Mouse (Mus musculus): ENCODE data around the gene C2cd2l.

DNA sequence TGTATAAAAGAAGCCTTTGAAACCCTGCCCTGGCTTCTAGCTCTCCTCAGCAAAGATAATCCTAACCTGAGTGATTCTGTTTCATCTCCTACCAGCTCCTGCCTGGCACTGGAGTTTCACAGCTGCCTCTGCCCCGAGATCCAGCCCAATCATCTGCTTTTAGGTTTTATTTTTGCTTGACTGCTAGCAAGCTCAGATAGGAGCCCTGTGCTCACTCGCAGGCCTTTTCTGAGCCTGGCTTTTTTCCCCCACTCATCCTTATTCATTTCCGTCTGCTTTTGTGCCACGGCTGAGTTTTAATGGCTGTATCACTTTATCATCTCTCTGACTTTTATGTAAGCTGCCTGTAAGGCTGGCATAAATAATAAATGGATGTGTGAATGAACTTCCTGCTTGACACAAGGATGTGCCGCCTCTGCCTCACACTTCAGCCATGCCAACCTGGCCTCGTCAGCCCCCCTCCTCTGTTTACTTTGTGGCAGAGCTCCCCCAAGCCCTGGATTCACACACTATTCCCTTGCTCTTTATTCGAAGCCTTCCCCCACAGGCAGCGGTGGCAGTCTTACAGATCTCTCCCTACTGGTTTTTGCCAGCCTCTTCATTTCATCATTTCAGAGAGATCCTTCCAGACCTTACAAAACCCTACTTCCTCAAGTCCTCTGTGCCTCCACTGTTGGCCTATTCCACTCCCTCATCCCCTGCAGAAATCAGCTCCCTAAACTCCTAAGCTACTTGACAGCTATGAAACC is 53.4 kb downstream of the C2cd2l start:
- no peak for TF ChIP-seq CTCF (IDR thresholded peaks at IDR 0.05; ENCODE audit: insufficient read depth, low read length)
- no peak for TF ChIP-seq POLR2A (IDR thresholded peaks at IDR 0.05; ENCODE audit: borderline replicate concordance, extremely low read depth, low read depth, low read length)

Measured in lung, adult 2 months (tissue).